In the genomic region with DNA sequence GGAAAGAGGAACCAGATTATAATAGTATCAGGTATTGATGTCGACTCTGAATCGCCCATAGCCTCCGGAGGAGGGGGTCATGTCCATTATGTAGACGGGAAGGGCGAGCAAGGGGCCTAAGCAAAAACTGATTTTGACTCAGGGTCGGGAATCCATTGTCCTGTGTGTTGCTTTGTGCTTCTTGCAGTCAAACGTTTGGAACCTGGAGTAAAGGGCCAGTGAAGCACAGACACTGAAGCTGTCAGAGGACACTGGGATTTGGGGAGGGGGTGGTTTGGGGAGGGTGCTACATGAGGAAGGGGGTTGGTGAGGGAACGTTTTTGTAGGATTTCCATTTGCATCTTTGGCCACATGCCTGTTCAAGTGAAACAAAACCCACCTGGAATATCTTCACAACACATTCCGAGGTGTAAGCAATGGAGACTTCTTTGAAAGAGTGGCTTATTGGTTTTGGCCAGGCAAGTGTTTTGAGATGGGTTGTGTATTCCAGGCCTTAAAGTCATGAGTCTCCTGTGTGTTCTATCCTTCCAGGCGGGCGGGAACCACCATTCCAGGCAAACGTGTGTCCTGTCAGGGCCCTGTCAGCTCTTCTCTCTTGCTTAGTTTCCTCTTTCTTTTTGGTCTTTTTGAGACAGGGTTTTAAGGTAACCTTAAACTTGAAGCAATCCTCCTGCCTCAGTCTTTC, we compare ENCODE assay signal across 8 mouse cellular contexts. TPM values are rescaled to one million over a fixed set of nuclear protein-coding genes. Genes with fewer than 3 reads are reported as not detected.
DNase-seq lines count a peak whose midpoint lies in the region; ATAC-seq and TF ChIP-seq lines count a peak whose summit lies in the region.

No protein-coding gene starts in this region.

- TF ChIP-seq POLR2A in spleen, adult 2 months (IDR thresholded peaks at IDR 0.05; ENCODE audit: low read depth, low read length) = no peak

- DNase-seq in cerebellum, adult 11-12 months = peak; percentile 17
- DNase-seq in cerebellum, postnatal 25 days = no peak
- DNase-seq in spleen, adult 2 months (ENCODE audit: low read depth in 1 of 2, low spot score in 2 of 2) = no peak
- no peak for DNase-seq in spleen, postnatal 36 days (ENCODE audit: low spot score in 2 of 2)
- DNase-seq in adrenal gland, postnatal 14 days = no peak
- no peak for DNase-seq in frontal cortex, postnatal 10 days (ENCODE audit: low spot score in 2 of 2)

- WGBS in spleen, adult 2 months = 33% methylated on average over 12 of the region's 12 CpGs
- 20% methylated on average over 12 of the region's 12 CpGs for WGBS in limb, embryonic 13.5 days
- 27% methylated on average over 12 of the region's 12 CpGs for WGBS in stomach, embryonic 15.5 days

- H3K4me3 ChIP-seq in spleen, adult 2 months (ENCODE audit: extremely low read depth, insufficient read depth, insufficient read length) = peak overlapping the region; percentile 68
- H3K4me3 ChIP-seq in limb, embryonic 13.5 days = peak overlapping the region; percentile 72
- H3K4me3 ChIP-seq in stomach, embryonic 15.5 days (replicated peaks) = peak overlapping the region; percentile 83

- H3K27ac ChIP-seq in spleen, adult 2 months (ENCODE audit: insufficient read depth, low read length) = no peak overlapping the region
- H3K27ac ChIP-seq in limb, embryonic 13.5 days = no peak overlapping the region
- no peak overlapping the region for H3K27ac ChIP-seq in stomach, embryonic 15.5 days

- H3K4me1 ChIP-seq in spleen, adult 2 months (ENCODE audit: control insufficient read depth, insufficient read depth, insufficient read length) = peaks cover 8% of the 10 kb centered on the region; the same call in 1 of the 2 replicates
- H3K4me1 ChIP-seq in limb, embryonic 13.5 days = peaks cover 29% of the 10 kb centered on the region
- H3K4me1 ChIP-seq in stomach, embryonic 15.5 days = peaks cover 21% of the 10 kb centered on the region; the same call in 1 of the 2 replicates

- peak overlapping the region; percentile 98 for H3K4me2 ChIP-seq in limb, embryonic 13.5 days (replicated peaks)
- H3K4me2 ChIP-seq in stomach, embryonic 15.5 days = peak overlapping the region; percentile 99

- TF ChIP-seq CTCF in spleen, adult 2 months (IDR thresholded peaks at IDR 0.05; ENCODE audit: extremely low read depth, insufficient read depth, insufficient read length, insufficient replicate concordance) = no peak

- ATAC-seq in limb, embryonic 13.5 days (ENCODE audit: low FRiP score, low read depth) = no peak
- ATAC-seq in stomach, embryonic 15.5 days (ENCODE audit: insufficient read depth, low FRiP score, low read depth) = no peak

- no peaks in the 10 kb centered on the region for H3K36me3 ChIP-seq in spleen, adult 2 months (ENCODE audit: control insufficient read depth, insufficient read depth, low read length)
- no peaks in the 10 kb centered on the region for H3K36me3 ChIP-seq in limb, embryonic 13.5 days
- no peaks in the 10 kb centered on the region for H3K36me3 ChIP-seq in stomach, embryonic 15.5 days

- H3K9ac ChIP-seq in limb, embryonic 13.5 days = peak overlapping the region; percentile 75
- H3K9ac ChIP-seq in stomach, embryonic 15.5 days = peak overlapping the region; percentile 74; the same call in 1 of the 2 replicates

- no peaks in the 10 kb centered on the region for H3K27me3 ChIP-seq in spleen, adult 2 months (ENCODE audit: control insufficient read depth, insufficient read depth, low read length)
- peaks cover 22% of the 10 kb centered on the region; the same call in 1 of the 2 replicates for H3K27me3 ChIP-seq in limb, embryonic 13.5 days
- no peaks in the 10 kb centered on the region for H3K27me3 ChIP-seq in stomach, embryonic 15.5 days (replicated peaks)

- no peaks in the 10 kb centered on the region for H3K9me3 ChIP-seq in limb, embryonic 13.5 days
- no peaks in the 10 kb centered on the region for H3K9me3 ChIP-seq in stomach, embryonic 15.5 days

RNA-seq across cellular contexts. Expression of gene Nt5dc3, which starts 1.2 kb away (rescaled TPM):
- 4.5 and 4.9 TPM in 2 replicates for polyA plus RNA-seq in spleen, adult 2 months (2012; rRNA removed)
- polyA plus RNA-seq in limb, embryonic 13.5 days (2015; fragmentation: Nextera tagmentation; extraction: Ambion mirVana) = 0.83 and 0.98 TPM in 2 replicates
- polyA plus RNA-seq in stomach, embryonic 15.5 days (2015; fragmentation: Nextera tagmentation; extraction: Ambion mirVana) = 1.5 and 1.8 TPM in 2 replicates
- total RNA-seq in adrenal gland, postnatal 14 days (2021) = 23.2 and 25.1 TPM in 2 replicates

RNA-seq across cellular contexts. Expression of gene Gm49358, which starts 16.2 kb away (rescaled TPM):
- not detected in 2 replicates for polyA plus RNA-seq in spleen, adult 2 months (2012; rRNA removed)
- polyA plus RNA-seq in limb, embryonic 13.5 days (2015; fragmentation: Nextera tagmentation; extraction: Ambion mirVana) = 0.27 TPM in 1 of 2 replicates, not detected in the other
- not detected in 2 replicates for polyA plus RNA-seq in stomach, embryonic 15.5 days (2015; fragmentation: Nextera tagmentation; extraction: Ambion mirVana)
- total RNA-seq in adrenal gland, postnatal 14 days (2021) = 8.3 and 9.8 TPM in 2 replicates
